Mouse (Mus musculus) gonadal fat pad, adult 2 months (tissue): ENCODE measurements at regions not wholly inside any gene's neighbourhood (a gene's known extent, or its start where the extent isn't known, plus 50 kb on each side); places are given as distances from the start of the nearest gene placed in this dataset.

Experiments
- DNase-seq: peaks from one replicate; pipeline ENCODE4 v3.0.0-alpha.2; 2012; ENCODE audit warnings: low read depth

DNA sequence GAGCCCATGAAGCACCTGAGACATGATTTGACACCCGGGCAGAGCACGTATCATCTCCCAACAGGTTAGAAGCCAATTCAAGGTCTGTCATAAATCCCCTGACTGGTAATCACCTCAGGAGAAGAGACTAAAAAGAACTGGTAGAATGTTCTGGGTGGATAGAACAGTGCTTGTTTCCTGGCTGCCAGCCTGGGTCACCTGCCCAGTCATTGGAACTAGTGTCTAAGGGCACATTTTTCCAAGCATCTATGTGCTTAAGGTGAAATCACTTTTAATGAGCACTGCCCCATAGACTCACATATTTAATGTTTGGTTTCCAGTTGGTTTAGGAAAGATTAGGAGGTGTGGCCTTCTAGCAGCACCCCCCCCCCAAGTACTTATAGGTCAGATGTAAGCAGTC is 162.0 kb upstream of the Jun start:
- no peak for DNase-seq

DNA sequence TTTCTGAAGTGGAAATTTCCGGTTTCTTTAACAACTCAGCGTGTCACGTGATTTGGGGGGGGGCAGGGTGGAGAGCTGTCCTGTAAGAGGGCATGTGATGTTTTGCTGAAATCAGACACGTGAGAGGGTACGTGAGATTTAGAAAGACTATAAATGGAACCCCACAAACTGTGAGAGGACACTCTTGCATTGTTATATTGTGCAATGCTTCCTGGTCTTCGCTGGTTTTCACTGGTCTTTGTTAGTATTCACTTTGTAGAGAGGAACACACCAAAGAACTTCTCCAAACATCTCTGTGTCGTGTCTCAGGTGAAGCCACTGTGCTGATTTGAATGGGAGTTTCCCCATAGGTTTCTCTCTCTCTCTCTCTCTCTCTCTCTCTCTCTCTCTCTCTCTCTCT is 163.2 kb upstream of the Jun start:
- DNase-seq, result no peak

DNA sequence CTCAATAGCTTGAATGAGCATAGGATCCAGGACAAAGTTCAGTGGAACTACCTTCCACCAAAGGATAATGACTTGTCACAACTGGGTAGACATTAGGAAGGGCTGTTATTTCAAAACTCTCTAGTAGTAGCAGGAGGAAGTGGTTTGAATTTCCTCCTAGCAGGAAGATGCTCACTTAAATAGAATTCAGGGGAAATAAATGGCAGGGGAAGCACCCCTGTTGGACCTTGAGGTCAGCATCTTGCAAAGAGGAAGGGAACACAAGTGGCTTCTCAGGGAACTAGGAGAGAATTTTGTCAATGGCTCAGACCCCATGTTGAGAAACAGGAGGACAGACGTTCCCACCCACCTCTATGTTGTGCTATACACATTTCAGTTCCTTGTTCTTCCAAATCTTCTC is 178.4 kb upstream of the Jun start:
- DNase-seq, result no peak

DNA sequence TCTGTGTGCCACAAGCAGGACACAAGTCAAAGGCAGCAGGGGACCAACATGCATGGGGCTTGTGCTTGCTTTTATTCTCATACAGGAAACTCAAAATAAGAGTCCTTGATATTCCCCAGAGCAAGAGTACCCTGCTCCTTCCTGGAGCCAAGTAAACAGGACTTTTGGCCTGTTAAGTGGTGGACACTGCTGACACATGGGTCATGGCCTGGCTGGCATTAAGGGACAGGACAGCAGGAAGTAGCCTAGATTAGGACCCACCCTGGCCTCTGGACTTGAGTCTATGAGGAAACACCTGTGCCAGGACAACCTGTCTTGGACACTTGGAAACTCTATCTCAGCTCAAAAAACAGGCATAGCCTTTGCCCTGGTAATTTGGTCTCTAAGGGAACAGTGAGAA is 181.0 kb upstream of the Jun start:
- no peak for DNase-seq

DNA sequence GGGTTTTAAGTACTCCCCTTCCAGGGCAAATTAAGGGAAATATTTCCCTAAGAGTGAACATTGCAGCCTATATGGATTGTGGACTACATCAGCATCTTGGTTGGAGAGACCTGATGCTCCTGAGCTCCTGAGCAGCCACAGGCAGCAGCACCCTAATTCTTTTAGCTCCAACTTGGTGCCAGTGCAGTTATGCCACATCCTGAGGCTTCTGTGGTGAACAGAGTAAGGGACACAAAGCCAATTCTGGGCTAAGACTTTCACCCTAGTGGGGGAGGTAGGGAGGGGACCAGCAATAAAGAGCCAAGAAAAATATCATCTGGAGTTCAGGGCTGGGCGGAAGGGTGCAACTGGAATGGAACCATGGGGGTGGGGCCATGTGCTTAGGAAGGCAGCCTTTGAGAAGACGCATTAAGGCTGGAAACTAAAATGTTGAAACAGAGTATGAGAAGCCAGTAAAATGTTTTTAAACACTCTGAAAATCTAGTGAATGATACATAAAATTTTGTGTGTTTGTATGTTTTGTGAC is 182.1 kb upstream of the Jun start:
- DNase-seq, result no peak

DNA sequence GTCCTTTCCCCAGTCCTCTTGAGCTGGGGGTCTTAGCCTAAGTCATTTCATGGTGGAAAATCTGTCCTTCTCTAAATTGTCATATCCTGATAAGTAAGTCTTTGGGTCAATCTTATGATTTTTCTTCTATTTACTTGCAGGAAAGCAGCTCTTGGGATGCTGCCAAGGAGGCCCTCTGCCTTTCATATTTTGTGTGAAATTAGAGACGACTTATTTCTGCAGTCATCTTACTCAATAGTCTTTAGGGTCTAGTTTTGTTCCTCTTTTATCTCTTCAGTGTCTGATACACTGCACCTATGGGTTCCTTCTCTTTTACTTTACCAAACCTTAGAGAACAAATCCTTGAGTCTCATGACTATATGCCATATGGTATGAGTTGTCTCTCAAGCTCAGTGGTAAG is 196.0 kb upstream of the Jun start:
- DNase-seq, result no peak

DNA sequence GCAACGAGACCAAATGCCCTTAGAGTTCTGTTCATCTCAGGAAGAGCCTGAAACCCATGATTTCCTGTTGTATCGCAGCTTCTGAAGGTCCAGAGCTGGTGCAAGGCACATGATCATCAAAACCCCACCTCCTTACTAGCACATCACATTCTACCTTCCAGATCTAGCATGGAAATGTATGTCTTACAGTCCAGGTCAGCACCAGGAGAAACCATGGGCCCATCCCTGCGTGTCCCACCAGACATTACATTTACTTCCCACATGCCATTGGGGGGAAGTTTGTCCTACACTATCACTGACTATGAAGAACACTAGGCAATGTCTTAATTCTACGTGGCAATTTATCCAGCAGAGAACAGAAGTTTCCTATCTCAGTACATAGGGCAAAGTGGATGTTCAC is 197.0 kb upstream of the Jun start:
- no peak for DNase-seq

DNA sequence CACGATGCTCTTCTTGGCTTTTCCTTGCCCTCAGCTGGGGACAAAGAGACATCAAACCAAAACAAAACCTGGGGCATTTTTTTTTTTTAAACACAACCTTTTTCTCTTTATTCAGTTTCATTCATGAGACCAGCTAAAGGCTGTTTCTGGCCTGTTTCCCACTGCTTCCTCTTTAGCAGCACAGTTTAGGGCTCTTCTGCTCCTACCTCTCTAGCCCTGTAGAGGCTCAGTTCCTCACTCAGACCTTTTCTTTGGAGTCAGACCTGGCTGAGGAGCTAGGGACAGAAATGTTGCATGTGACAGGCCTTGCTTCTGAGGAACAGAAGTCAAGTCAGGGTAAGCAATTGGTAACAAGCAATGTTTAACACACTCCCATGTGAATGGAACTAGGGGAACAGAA is 198.1 kb upstream of the Jun start:
- DNase-seq, result no peak

DNA sequence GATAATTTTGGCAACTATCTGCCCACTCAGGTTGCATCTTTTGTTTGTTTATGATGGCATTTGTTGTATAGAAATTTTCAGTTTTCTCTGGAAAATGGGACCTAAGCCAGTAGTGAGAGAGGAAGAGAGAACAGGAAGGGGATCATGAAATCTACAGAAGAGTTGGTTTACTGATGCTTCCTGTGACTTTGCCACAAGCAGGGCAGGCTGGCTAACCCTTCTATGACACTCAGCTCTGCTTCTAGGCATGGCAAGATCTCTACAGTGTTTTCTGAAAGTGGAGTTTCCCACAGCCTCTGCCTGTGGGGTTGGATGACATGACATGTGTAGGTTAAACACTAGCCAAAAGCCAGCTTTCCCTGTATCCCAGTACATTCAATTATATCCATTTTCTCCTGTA is 217.7 kb upstream of the Jun start:
- no peak for DNase-seq

DNA sequence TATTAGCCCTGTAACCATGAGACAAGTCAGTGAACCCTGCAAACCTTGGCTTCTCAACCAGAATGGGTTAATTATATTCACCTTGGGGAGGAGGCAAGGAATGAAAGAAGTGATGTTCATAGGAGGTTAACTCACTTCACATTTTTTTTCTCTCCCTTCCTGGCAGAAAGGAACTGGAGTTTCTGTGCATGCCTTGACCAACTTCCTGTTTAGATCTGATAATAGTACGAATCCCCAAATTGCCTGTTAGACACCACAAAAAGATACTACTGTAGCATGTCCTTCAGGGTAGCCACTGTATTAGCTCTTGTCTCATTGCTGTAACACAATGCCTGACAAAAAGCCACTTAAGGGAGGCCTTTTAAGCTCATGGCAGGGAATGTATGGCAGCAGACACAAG is 218.4 kb upstream of the Jun start:
- DNase-seq, result no peak

DNA sequence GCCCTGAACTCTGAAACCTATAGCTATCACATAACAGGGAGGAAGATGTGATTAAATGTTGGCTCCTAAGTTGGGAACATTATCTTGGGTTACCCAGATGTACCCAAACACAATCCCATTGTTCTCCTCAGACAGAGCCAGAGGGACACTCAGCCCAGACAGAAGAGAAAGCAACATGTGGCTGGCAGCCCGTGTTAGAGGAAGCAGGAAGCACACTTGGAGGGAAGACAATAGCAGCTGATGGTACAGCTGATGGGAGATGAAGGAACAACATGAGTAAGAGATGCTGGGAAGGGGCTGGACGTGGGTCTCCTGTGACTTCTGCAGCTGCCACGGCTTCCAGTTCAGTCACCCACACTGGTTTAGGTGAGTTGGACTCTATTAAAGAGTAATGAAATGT is 224.2 kb upstream of the Jun start:
- DNase-seq, result no peak

DNA sequence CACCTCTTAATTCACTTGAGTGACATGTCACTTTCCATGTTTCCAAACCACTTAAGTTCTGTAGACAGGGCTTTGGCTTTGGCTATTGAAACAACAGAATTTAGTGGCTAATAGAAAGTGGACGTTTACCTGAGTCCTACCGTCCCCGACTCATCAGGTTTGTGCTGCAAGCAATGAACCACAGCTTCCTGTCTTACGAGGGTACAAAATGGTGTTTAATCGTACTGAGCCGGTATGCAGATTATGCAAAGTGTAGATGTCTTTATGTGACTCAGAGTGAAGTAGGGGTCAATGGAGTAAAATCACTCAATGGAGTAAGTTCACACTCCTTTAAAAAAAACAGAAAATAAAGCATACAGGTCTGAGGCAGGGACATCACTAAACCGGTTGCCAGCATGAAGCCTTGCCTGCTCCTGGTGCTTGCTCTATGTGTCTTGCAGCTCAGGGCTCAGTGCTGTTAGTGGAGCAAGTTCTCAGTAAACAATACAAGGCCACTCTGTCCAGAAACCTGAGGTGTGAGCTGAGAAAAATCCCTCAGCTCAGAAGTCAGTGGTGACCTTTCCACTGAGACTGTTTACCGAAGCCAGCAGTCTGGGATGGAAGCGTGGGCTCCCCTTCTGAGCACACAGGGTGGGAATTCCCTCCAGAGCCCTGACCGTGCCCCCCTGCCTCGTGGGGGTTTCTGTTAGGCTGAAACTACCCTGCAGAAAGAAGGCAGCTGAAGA is 226.1 kb upstream of the Jun start:
- no peak for DNase-seq

DNA sequence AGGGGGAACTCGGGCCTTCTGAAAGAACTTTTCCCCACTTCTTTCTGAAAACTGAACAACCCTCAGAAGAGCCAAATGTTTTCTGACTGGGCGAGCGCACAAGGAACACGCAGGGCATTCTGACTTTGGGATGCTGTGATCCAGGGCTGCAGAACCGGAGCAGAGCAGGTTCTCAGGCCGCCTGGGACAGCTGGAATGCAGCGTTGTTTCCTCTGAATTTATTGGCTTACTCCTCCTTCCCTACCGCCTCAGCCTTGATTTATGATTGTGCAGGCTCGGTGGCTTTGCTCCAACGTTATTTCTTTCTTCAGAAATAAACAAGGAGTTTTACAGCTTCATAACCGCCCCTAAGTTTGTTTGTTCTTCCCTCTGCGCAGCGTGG is 226.7 kb upstream of the Jun start:
- DNase-seq, result no peak

DNA sequence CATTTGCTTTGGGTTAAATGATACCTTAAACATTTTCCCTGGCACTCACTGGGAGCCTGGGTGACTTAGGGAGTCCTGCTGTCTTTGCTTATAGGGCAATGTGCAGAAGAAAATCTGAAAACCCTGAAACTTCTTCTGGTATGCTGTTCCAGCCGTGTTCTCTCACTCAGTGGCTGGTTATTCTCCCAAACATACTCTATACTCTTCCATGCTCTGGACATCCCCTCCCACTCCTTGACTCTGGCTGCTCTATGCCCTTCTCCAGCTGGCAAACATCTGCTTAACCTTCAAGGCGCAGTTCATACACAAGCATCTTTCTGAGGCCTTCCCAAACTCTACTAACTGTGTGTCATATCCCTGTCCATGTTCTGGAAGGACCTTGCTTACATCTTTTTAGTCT is 227.2 kb upstream of the Jun start:
- DNase-seq, result no peak

DNA sequence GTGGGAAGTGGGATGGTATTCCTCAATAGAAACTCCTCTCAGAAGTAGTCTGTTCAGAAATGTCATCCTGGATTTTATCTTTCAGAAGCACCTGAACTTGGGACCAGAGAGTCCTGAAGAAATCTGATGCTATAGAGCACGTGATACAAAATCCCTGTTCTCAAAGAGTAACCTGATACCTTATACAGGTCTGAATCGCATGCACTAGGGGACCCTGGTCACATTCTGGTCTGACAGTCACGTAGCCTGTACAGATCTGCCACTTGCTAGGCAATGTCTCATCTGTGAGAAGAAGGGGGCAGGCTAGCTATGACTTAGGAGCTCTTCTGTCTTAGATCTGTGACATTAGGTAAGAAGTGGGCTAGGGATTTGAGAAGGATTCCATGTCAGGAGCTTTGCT is 230.1 kb upstream of the Jun start:
- DNase-seq, result no peak

DNA sequence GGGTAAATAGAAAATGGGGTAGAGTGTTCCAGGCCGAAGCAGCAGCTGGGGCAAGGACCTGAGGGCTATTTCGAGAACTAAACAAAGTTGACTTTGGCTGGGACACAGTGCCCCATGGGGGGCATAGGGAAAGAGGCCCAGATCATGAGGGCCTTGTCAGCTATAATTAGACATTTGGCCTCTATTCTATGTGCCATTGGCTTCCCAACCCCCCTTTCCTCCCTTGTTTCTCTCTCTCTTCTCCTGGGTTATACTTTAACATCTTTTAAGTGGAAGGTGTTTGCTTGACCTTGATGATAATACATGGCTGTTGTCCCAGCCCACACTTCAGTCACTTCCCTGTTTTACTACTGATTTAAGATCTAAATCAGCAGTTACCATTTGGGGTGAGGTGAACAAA is 231.8 kb upstream of the Jun start:
- no peak for DNase-seq

DNA sequence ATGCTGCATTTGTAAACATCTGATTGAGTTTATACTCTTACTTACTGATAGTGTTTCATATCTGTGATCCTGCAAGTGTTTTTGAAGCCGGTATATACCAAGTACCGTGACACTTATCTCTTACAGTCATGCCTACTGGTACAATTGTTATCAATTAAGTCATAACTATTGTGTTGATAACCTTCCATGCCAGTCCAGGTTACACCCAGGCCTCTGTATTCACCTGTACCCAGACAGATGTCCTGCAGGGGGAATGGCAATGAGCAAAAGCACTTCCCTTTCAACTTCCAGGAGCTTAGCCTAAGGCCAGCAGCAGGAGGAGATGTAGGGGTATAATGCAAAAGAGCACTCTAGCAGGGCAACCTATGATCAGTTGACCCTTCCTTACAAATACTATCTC is 232.2 kb upstream of the Jun start:
- DNase-seq, result no peak

DNA sequence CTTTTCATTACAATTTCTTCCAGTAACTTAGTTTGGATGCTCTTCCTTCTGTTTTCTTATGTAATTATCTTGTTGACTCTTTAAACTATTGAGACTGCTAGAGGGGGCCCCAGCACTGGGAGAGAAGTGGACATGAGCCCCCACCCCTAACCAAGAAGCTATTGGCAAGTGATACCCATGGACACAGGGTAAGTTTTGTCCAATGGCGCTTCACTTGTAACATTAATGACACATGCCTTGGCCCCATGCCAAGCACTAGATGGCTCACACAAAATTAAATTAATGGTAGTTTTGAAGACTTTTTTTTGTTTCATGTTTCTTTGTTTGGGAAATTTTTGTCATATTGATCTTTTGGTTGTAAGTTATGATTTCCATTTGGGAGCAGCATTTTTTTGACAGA is 232.7 kb upstream of the Jun start:
- no peak for DNase-seq

DNA sequence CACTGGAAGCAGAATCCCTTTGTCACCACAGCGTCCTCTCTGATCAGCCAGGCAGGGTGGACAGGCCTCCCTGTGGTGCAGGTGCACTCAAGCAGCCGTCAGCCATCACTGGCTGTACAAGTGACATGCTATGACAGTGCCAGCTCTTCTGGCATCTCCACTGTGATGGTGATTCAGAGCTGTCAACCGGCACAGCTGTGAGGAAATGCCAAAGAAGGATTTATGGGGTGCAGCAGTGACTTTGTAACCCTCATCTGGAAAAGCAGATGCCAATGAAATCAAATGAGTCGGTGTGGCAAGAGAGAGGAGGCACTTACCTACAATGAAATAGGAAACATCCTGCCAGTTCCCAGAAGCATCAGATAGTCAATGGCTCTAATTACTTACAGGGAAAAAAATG is 238.3 kb upstream of the Jun start:
- DNase-seq, result peak; percentile 61

DNA sequence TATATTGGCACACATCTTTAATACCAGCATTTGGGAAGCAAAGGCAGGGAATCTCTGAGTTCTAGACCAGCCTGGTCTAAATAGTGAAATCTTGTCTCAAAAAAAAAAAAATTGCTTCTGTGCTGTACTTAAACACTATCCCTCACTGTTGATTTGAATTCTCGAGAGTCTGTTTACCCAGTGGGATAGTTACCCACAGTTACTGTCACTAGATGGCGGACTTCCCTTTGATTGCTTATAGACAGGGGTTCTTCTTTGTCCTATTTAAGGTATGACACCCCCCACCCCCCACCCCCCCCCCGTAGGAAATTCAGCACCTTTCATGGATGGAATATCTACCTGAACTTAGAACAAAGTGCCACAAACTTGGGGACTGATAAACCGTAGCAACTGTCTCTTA is 242.1 kb upstream of the Jun start:
- DNase-seq, result no peak

DNA sequence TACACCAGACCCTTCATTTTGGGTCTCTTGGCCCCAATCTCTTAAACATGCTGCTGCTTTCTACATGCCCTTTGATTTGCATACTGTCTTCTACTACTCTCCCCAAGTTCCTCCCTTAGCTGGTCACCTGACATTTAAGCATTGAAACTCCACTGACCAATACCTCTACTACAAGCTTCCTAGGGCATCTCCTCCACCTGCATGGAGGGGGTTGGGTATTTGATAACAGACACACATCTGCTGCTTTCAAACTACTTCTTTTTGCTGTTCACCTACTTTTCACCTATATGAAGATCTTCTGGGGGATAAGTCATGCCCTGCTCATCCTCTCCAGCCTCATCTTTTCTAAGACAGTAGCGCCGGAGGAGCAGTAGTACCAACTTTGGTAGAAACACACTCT is 249.9 kb upstream of the Jun start:
- no peak for DNase-seq

DNA sequence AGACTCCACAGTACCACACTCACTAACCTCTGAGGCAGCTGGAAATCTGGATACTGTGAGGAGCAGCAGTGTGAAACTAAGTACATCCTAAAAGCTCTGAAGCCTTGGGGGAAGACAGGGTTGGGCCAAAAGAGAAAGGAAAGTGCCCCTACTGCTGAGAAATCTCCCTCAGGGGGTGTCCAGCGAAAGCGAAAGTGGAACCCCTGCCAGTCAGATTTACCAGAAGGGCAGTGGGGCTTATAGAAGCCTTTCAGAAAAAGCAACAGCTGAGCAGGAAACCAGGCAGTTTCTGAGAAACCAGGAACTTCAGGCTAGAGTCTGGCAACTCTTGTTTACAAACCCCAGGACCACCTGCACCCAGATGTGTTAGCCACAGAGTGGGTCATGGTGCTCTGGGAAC is 251.3 kb upstream of the Jun start:
- no peak for DNase-seq

DNA sequence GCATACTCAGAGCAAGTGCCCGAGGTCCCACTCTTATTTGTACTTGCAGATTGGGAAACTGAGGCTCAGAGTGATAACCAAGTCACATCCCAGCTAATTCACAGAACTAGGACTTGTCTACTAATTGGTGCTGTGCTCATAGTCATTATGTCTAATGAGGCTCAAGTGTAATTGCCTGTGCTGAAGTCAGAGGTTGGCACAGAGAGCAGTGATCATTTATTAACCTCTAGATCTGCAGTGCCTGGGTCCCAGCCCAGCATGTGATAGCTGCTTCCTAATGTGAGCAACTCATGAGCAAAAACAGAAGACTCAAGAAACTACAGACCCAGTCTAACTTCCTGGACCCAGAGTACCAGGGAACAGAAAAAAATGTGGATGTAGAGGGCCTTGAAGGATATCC is 252.0 kb upstream of the Jun start:
- no peak for DNase-seq

DNA sequence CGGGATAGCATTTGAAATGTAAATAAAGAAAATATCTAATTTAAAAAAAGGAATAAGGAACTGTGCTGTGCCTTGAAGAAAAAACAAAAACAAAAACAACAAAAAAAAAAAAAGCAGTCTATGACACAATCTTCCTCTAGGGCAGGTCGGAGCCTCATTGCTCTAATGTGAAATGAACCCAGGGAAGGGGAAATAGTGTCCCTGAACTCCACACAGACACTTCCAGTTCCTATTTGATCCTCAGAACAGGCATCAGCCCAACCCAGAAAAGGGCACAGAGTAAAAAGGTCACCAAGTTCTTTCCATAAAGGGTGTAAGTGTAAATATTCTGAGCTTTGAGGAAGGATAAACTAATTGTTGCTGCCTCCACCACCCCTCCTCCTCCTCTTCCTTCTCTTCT is 250.2 kb upstream of the Fggy start:
- DNase-seq, result no peak
